24 mouse cellular contexts compared by ENCODE assay signal in the genomic region with DNA sequence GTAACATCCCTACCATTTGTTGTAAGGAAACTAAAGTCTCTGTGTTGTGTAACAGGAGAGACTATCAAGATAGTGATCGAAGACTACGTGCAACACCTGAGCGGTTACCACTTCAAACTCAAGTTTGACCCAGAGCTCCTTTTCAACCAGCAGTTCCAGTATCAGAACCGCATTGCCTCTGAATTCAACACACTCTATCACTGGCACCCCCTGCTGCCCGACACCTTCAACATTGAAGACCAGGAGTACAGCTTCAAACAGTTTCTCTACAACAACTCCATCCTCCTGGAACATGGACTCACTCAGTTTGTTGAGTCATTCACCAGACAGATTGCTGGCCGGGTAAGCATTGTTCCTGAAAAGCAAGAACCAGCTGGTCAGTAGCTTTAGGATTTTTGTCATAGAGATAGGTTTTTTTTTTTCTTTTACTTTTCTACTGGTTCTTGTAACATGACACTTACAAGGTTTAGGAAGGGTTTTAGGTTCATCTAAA. TPM values are rescaled to one million over a fixed set of nuclear protein-coding genes. Genes with fewer than 3 reads are reported as not detected.
DNase-seq lines count a peak whose midpoint lies in the region; TF ChIP-seq lines count a peak whose summit lies in the region.
"Had no signal": no experiment of that assay in that cellular context is flagged by ENCODE, and none has a peak within 500 bp of the region (broad histone marks: within the 10 kb centered on the region; RNA-seq: fewer than 3 reads in every experiment).

No protein-coding gene starts in this region.

- no peaks in the 10 kb centered on the region for H3K36me3 ChIP-seq in CH12.LX (replicated peaks in 1 of 2; ENCODE audit: control insufficient read depth in 1 of 2, insufficient read depth in 1 of 2, low read length in 1 of 2)
- H3K36me3 ChIP-seq: embryonic facial prominence, embryonic 15.5 days; forebrain, embryonic 15.5 days; hindbrain, embryonic 12.5 days had no signal

- H3K27me3 ChIP-seq in CH12.LX (replicated peaks), result no peaks in the 10 kb centered on the region
- H3K27me3 ChIP-seq: embryonic facial prominence, embryonic 15.5 days; forebrain, embryonic 15.5 days; hindbrain, embryonic 12.5 days had no signal

- intact Hi-C loops in left cerebral cortex, adult 2 months (cut with DNase I), result no loop called here

- H3K27ac ChIP-seq in left cerebral cortex, adult 2 months, result no peak overlapping the region
- no peak overlapping the region for H3K27ac ChIP-seq in CH12.LX (ENCODE audit: insufficient read depth, low read depth)
- peak overlapping the region; percentile 15; the same call in 1 of the 2 replicates for H3K27ac ChIP-seq in embryonic fibroblast, embryonic 13.5 days (ENCODE audit: insufficient read depth, low read length)
- H3K27ac ChIP-seq: embryonic facial prominence, embryonic 15.5 days; forebrain, embryonic 15.5 days; gastrocnemius, adult 2 months; hindbrain, embryonic 12.5 days had no signal

- no peaks in the 10 kb centered on the region for H3K79me2 ChIP-seq in CH12.LX (replicated peaks; ENCODE audit: control insufficient read depth, extremely low read depth, insufficient read depth, poor library complexity, severe bottlenecking)

- no peak for TF ChIP-seq POLR2A in CH12.LX (IDR thresholded peaks at IDR 0.05; ENCODE audit: low read depth, low read length)
- TF ChIP-seq POLR2A in embryonic fibroblast, embryonic 13.5 days (IDR thresholded peaks at IDR 0.05; ENCODE audit: low read depth, low read length), result no peak

- no peak overlapping the region for H3K4me2 ChIP-seq in CH12.LX (ENCODE audit: insufficient read depth, low read depth, poor library complexity, severe bottlenecking)
- H3K4me2 ChIP-seq: embryonic facial prominence, embryonic 15.5 days; forebrain, embryonic 15.5 days; hindbrain, embryonic 12.5 days had no signal

- H3K9me3 ChIP-seq in CH12.LX (replicated peaks; ENCODE audit: low read length), result no peaks in the 10 kb centered on the region
- H3K9me3 ChIP-seq: embryonic facial prominence, embryonic 15.5 days; forebrain, embryonic 15.5 days; hindbrain, embryonic 12.5 days had no signal

- no peak for TF ChIP-seq EP300 in CH12.LX (IDR thresholded peaks at IDR 0.05; ENCODE audit: low read length)

- dilution Hi-C loops in CH12.LX (cut with MboI; ENCODE audit: extremely low pct_ligation_motif_present, extremely low pct_unique_long_range_greater_than_20kb, low sequenced_read_pairs), result no loop called here

- peaks cover 0 to 10% of the 10 kb centered on the region in 2 experiments; a peak in 2 of 4 replicates for H3K4me1 ChIP-seq in CH12.LX (ENCODE audit: control insufficient read depth in 1 of 2, insufficient read depth in 2 of 2)
- H3K4me1 ChIP-seq in embryonic fibroblast, embryonic 13.5 days (ENCODE audit: control insufficient read depth, insufficient read depth, low read length), result peaks cover 9% of the 10 kb centered on the region

- in situ Hi-C loops in CH12.LX (cut with MboI; ENCODE audit: low pct_ligation_motif_present, low pct_unique_long_range_greater_than_20kb, low sequenced_read_pairs), result loop anchor here (25.0 kb wide), 1 partner anchor 158 kb away; no protein-coding TSS in a partner anchor

- H3K9ac ChIP-seq in CH12.LX (ENCODE audit: insufficient read depth, low read depth), result no peak overlapping the region
- H3K9ac ChIP-seq: embryonic facial prominence, embryonic 15.5 days; forebrain, embryonic 15.5 days; hindbrain, embryonic 12.5 days had no signal

- TF ChIP-seq RAD21 in CH12.LX (IDR thresholded peaks at IDR 0.05; ENCODE audit: low read depth, low read length), result peak; percentile 22

- TF ChIP-seq CTCF in left cerebral cortex, adult 2 months (IDR thresholded peaks at IDR 0.05), result peak; percentile 3
- TF ChIP-seq CTCF in CH12.LX (conservative IDR thresholded peaks at IDR 0.05 in 1 of 2, IDR thresholded peaks at IDR 0.05 in 1 of 2; ENCODE audit: low read depth in 2 of 2, low read length in 2 of 2), result peak in 1 of 2 experiments; percentile 49; a peak in 2 of 4 replicates
- no peak for TF ChIP-seq CTCF in embryonic fibroblast, embryonic 13.5 days (IDR thresholded peaks at IDR 0.05; ENCODE audit: borderline replicate concordance, insufficient read depth, low read length)

- DNase-seq in kidney, adult 18-20 months, result peak; percentile 4
- DNase-seq in kidney, adult 11 months, result no peak
- DNase-seq in left cerebral cortex, adult 2 months (ENCODE audit: extremely low spot score in 1 of 2, low spot score in 2 of 2), result no peak
- no peak for DNase-seq in left cerebral cortex, adult 18-20 months (ENCODE audit: low spot score in 2 of 2)
- no peak for DNase-seq in CH12.LX (ENCODE audit: extremely low read depth)
- no peak for DNase-seq in right cerebral cortex, postnatal 4 days
- DNase-seq in gastrocnemius, adult 18-20 months (ENCODE audit: low spot score), result no peak
- DNase-seq: adrenal gland, adult 2 months; adrenal gland, postnatal 36 days; B cell, adult 2 months; cerebellum, adult 11 months; cerebellum, adult 8-10 months; cerebellum, postnatal 14 days; embryo, embryonic 11 days; gastrocnemius, adult 2 months; gastrocnemius, postnatal 25 days; heart, postnatal 10 days; heart, postnatal 4 days had no signal

- no peak overlapping the region for H3K4me3 ChIP-seq in left cerebral cortex, adult 2 months
- no peak overlapping the region for H3K4me3 ChIP-seq in CH12.LX (replicated peaks in 1 of 3; ENCODE audit: low read depth in 2 of 3, low read length in 2 of 3, poor library complexity in 1 of 3)
- H3K4me3 ChIP-seq in embryonic fibroblast, embryonic 13.5 days (ENCODE audit: insufficient read depth, low read length), result no peak overlapping the region
- H3K4me3 ChIP-seq: embryonic facial prominence, embryonic 15.5 days; forebrain, embryonic 15.5 days; gastrocnemius, adult 2 months; hindbrain, embryonic 12.5 days had no signal

TF ChIP-seq in CH12.LX, 34 proteins besides CTCF, POLR2A, EP300 and RAD21:
- TF ChIP-seq ZC3H11A (IDR thresholded peaks at IDR 0.05; ENCODE audit: low read depth, low read length) (no peak), SMC3 (IDR thresholded peaks at IDR 0.05; ENCODE audit: low read depth, low read length) (peak; percentile 53)

RNA-seq across cellular contexts. Expression of gene Ptgs2, which starts 4.4 kb away (rescaled TPM):
- 10 to 100 TPM; 20.4 to 28.8 TPM for total RNA-seq in left cerebral cortex, adult 2 months (2021)
- total RNA-seq in left cerebral cortex, adult 18-20 months (2021), result 10 to 100 TPM; 17.5 to 28.2 TPM
- total RNA-seq in CH12.LX (2012; rRNA removed) (0.13 and 0.30 TPM in 2 replicates), CH12.LX (2014; rRNA removed) (0.34 TPM in 2 replicates)
- polyA plus RNA-seq in CH12.LX (2012; ENCODE audit: insufficient read length, low read depth), result 0.07 and 0.09 TPM in 2 replicates
- 60.3 and 202 TPM in 2 replicates for polyA plus RNA-seq in embryonic fibroblast, embryonic 13.5 days (2011; ENCODE audit: insufficient read length, low read depth, missing spikeins)
- total RNA-seq in gastrocnemius, adult 18-20 months (2021), result under 1 TPM; 0.24 to 0.27 TPM
- polyA plus RNA-seq: CD4-positive, CD25-positive, alpha-beta regulatory T cell, adult 4 months; forebrain, embryonic 15.5 days; inflammation-experienced regulatory T-cells, adult 6 months had no signal

Comparison
In these comparisons a context has a peak if more than half of its experiments do, and no peak if none do; other contexts are left out.
1. RNA of gene Ptgs2, which starts 4.4 kb away (total RNA-seq): 20.4 to 28.8 TPM in left cerebral cortex, adult 2 months and 17.5 to 28.2 TPM in left cerebral cortex, adult 18-20 months; 0.13 to 0.34 TPM in CH12.LX and 0.24 to 0.27 TPM in gastrocnemius, adult 18-20 months; every median in the first group is over 10 times any median in the second.